ENCODE assay signal across 9 mouse cellular contexts in genomic region chr16:63872313-63872712, GRCm38 (mm10). TPM values are rescaled to one million over a fixed set of nuclear protein-coding genes. Genes with fewer than 3 reads are reported as not detected.
DNase-seq lines count a peak whose midpoint lies in the region; ATAC-seq and TF ChIP-seq lines count a peak whose summit lies in the region.
"Had no signal": no experiment of that assay in that cellular context is flagged by ENCODE, and none has a peak within 500 bp of the region (broad histone marks: within the 10 kb centered on the region; RNA-seq: fewer than 3 reads in every experiment).

No protein-coding gene starts in this region.

- no peak for TF ChIP-seq EP300 in CH12.LX (IDR thresholded peaks at IDR 0.05; ENCODE audit: low read length)
- TF ChIP-seq EP300 in lung, postnatal 0 days (IDR thresholded peaks at IDR 0.05): no peak

- DNase-seq in layer of hippocampus, adult 2 months (ENCODE audit: low spot score in 2 of 2): peak in 1 of 2 experiments; percentile 51
- DNase-seq in layer of hippocampus, adult 9-10 months (ENCODE audit: low spot score): no peak
- DNase-seq in CH12.LX (ENCODE audit: extremely low read depth): peak; percentile 3
- DNase-seq in NIH3T3 (ENCODE audit: low read depth): peak; percentile 55
- DNase-seq in lung, postnatal 0 days (ENCODE audit: low spot score): peak; percentile 41

- no peak overlapping the region for H3K27ac ChIP-seq in layer of hippocampus, adult 2 months
- H3K27ac ChIP-seq in CH12.LX (ENCODE audit: insufficient read depth, low read depth): no peak overlapping the region
- no peak overlapping the region for H3K27ac ChIP-seq in lung, postnatal 0 days (ENCODE audit: low read length)
- H3K27ac ChIP-seq in heart, embryonic 12.5 days (ENCODE audit: poor library complexity, severe bottlenecking): no peak overlapping the region
- H3K27ac ChIP-seq: macrophage had no signal

- WGBS in lung, postnatal 0 days: 9% methylated on average over 7 of the region's 7 CpGs
- WGBS in heart, embryonic 12.5 days: 12% methylated on average over 7 of the region's 7 CpGs

- ATAC-seq in common myeloid progenitor, adult 5-6 weeks (replicated peaks; ENCODE audit: low read depth, poor library complexity, severe bottlenecking): peak; percentile 97
- ATAC-seq in lung, postnatal 0 days: no peak
- ATAC-seq in erythroid progenitor cell, adult 5-6 weeks (replicated peaks; ENCODE audit: low FRiP score, poor library complexity, severe bottlenecking): no peak
- ATAC-seq in heart, embryonic 12.5 days (ENCODE audit: insufficient number of reproducible peaks, low FRiP score): no peak

- H3K9ac ChIP-seq in CH12.LX (ENCODE audit: insufficient read depth, low read depth): no peak overlapping the region
- H3K9ac ChIP-seq in lung, postnatal 0 days (replicated peaks; ENCODE audit: low read depth): no peak overlapping the region
- H3K9ac ChIP-seq in heart, embryonic 12.5 days: no peak overlapping the region

- no peaks in the 10 kb centered on the region for H3K79me2 ChIP-seq in CH12.LX (replicated peaks; ENCODE audit: control insufficient read depth, extremely low read depth, insufficient read depth, poor library complexity, severe bottlenecking)

- TF ChIP-seq RAD21 in CH12.LX (IDR thresholded peaks at IDR 0.05; ENCODE audit: low read depth, low read length): peak; percentile 25

- no peak for TF ChIP-seq POLR2A in CH12.LX (IDR thresholded peaks at IDR 0.05; ENCODE audit: low read depth, low read length)

- peak; percentile 99 for TF ChIP-seq CTCF in layer of hippocampus, adult 2 months (conservative IDR thresholded peaks at IDR 0.05)
- TF ChIP-seq CTCF in CH12.LX (conservative IDR thresholded peaks at IDR 0.05 in 1 of 2, IDR thresholded peaks at IDR 0.05 in 1 of 2; ENCODE audit: low read depth in 2 of 2, low read length in 2 of 2): peak; percentile 34 to 45; a peak in 3 of 4 replicates
- peak; percentile 82 for TF ChIP-seq CTCF in lung, postnatal 0 days (IDR thresholded peaks at IDR 0.05)

- no peak overlapping the region for H3K4me2 ChIP-seq in CH12.LX (ENCODE audit: insufficient read depth, low read depth, poor library complexity, severe bottlenecking)
- no peak overlapping the region for H3K4me2 ChIP-seq in lung, postnatal 0 days (replicated peaks; ENCODE audit: low read depth, low read length)
- no peak overlapping the region for H3K4me2 ChIP-seq in heart, embryonic 12.5 days

- H3K9me3 ChIP-seq in CH12.LX (replicated peaks; ENCODE audit: low read length): peaks cover 35% of the 10 kb centered on the region
- no peaks in the 10 kb centered on the region for H3K9me3 ChIP-seq in lung, postnatal 0 days (ENCODE audit: low read length)
- no peaks in the 10 kb centered on the region for H3K9me3 ChIP-seq in heart, embryonic 12.5 days (replicated peaks)

- no peaks in the 10 kb centered on the region for H3K4me1 ChIP-seq in CH12.LX (ENCODE audit: control insufficient read depth in 1 of 2, insufficient read depth in 2 of 2)
- H3K4me1 ChIP-seq in lung, postnatal 0 days (ENCODE audit: insufficient read depth, low read depth, low read length): no peaks in the 10 kb centered on the region
- H3K4me1 ChIP-seq in heart, embryonic 12.5 days (replicated peaks): peaks cover 7% of the 10 kb centered on the region

- no peaks in the 10 kb centered on the region for H3K27me3 ChIP-seq in CH12.LX (replicated peaks)
- no peaks in the 10 kb centered on the region for H3K27me3 ChIP-seq in lung, postnatal 0 days (replicated peaks; ENCODE audit: insufficient read depth, low read length)
- no peaks in the 10 kb centered on the region for H3K27me3 ChIP-seq in heart, embryonic 12.5 days (replicated peaks)

- H3K4me3 ChIP-seq in layer of hippocampus, adult 2 months: no peak overlapping the region
- H3K4me3 ChIP-seq in CH12.LX (replicated peaks in 1 of 3; ENCODE audit: low read depth in 2 of 3, low read length in 2 of 3, poor library complexity in 1 of 3): no peak overlapping the region
- H3K4me3 ChIP-seq in lung, postnatal 0 days (ENCODE audit: low read depth, low read length): no peak overlapping the region
- no peak overlapping the region for H3K4me3 ChIP-seq in heart, embryonic 12.5 days

- H3K36me3 ChIP-seq in CH12.LX (replicated peaks in 1 of 2; ENCODE audit: control insufficient read depth in 1 of 2, insufficient read depth in 1 of 2, low read length in 1 of 2): no peaks in the 10 kb centered on the region
- no peaks in the 10 kb centered on the region for H3K36me3 ChIP-seq in lung, postnatal 0 days (ENCODE audit: insufficient read depth, low read length)
- H3K36me3 ChIP-seq in heart, embryonic 12.5 days: no peaks in the 10 kb centered on the region

- dilution Hi-C loops in CH12.LX (cut with MboI; ENCODE audit: extremely low pct_ligation_motif_present, extremely low pct_unique_long_range_greater_than_20kb, low sequenced_read_pairs): no loop called here

- in situ Hi-C loops in CH12.LX (cut with MboI; ENCODE audit: low pct_ligation_motif_present, low pct_unique_long_range_greater_than_20kb, low sequenced_read_pairs): no loop called here

TF ChIP-seq in CH12.LX, 34 proteins besides CTCF, POLR2A, EP300 and RAD21:
- TF ChIP-seq SMC3 (IDR thresholded peaks at IDR 0.05; ENCODE audit: low read depth, low read length): peak; percentile 39
- no peak for TF ChIP-seq CHD2 (IDR thresholded peaks at IDR 0.05; ENCODE audit: low read length)
- no peak for TF ChIP-seq UBTF (IDR thresholded peaks at IDR 0.05; ENCODE audit: low read depth, low read length)

RNA-seq across cellular contexts. Expression of gene Epha3, which starts 8.3 kb away (rescaled TPM):
- 10 to 100 TPM; 17.5 to 17.6 TPM for total RNA-seq in layer of hippocampus, adult 2 months (2021)
- total RNA-seq in CH12.LX (2012; rRNA removed) (not detected in 2 replicates), CH12.LX (2014; rRNA removed) (not detected in 2 replicates)
- not detected in 2 replicates for polyA plus RNA-seq in CH12.LX (2012; ENCODE audit: insufficient read length, low read depth)
- total RNA-seq in common myeloid progenitor, adult 5-6 weeks (2017): not detected in 2 replicates
- 14.0 and 16.3 TPM in 2 replicates for polyA plus RNA-seq in lung, postnatal 0 days (2015; fragmentation: Nextera tagmentation; extraction: Ambion mirVana)
- not detected in 2 replicates for total RNA-seq in erythroid progenitor cell, adult 5-6 weeks (2015; ENCODE audit: low replicate concordance)
- not detected in 2 replicates for total RNA-seq in erythroid progenitor cell, adult 5-6 weeks (2017; ENCODE audit: low replicate concordance)
- polyA plus RNA-seq in heart, embryonic 12.5 days (2016; fragmentation: Nextera tagmentation; extraction: Ambion mirVana): 11.9 and 13.4 TPM in 2 replicates
- polyA plus RNA-seq: macrophage had no signal

Comparison
In these comparisons a context has a peak if more than half of its experiments do, and no peak if none do; other contexts are left out.
1. CTCF ChIP-seq: peak in every context shown above with its lines; median percentile 99 in layer of hippocampus, adult 2 months; 82 in lung, postnatal 0 days; 40 in CH12.LX.
2. RNA of gene Epha3, which starts 8.3 kb away (total RNA-seq): 17.5 to 17.6 TPM in layer of hippocampus, adult 2 months; not detected in CH12.LX, not detected in common myeloid progenitor, adult 5-6 weeks and not detected in erythroid progenitor cell, adult 5-6 weeks; every median in the first group is over 10 times any median in the second.